Mouse (Mus musculus): ENCODE data around the gene Zp3. TPM values are rescaled to one million over a fixed set of nuclear protein-coding genes. Genes with fewer than 3 reads are reported as not detected.

Gene Zp3
- total and polyA plus RNA-seq, 2 experiments from 2014 or later, result 0.10 to 0.39 TPM

GRCm38 (mm10) chr5:135959911-135960310 lies 20.0 kb upstream of the Zp3 start:
- DNase-seq (ENCODE audit: low spot score), result no peak

GRCm38 (mm10) chr5:135960909-135961635 lies 18.8 kb upstream of the Zp3 start:
- H3K4me2 ChIP-seq (ENCODE audit: low read depth, low read length), result no peak overlapping the region
- H3K4me1 ChIP-seq (ENCODE audit: insufficient read depth, low read length), result peaks cover 6% of the 10 kb centered on the region; the same call in 1 of the 2 replicates
- DNase-seq (ENCODE audit: low spot score) (no peak), ATAC-seq (no peak)
- 96% methylated on average over 15 of the region's 15 CpGs for WGBS
- H3K4me3 ChIP-seq (ENCODE audit: low read length), result no peak overlapping the region
- no peak for TF ChIP-seq CTCF (IDR thresholded peaks at IDR 0.05; ENCODE audit: low read depth)
- no peaks in the 10 kb centered on the region for H3K9me3 ChIP-seq (ENCODE audit: low read length)
- H3K9ac ChIP-seq (replicated peaks; ENCODE audit: low read length), result no peak overlapping the region
- no peaks in the 10 kb centered on the region for H3K36me3 ChIP-seq (ENCODE audit: insufficient read depth, low read length)
- peak overlapping the region; percentile 97; the same call in 1 of the 2 replicates for H3K27ac ChIP-seq
- H3K27me3 ChIP-seq (ENCODE audit: insufficient read depth, low read length), result no peaks in the 10 kb centered on the region

More at GRCm38 (mm10) chr5:135959911-135960310, 20.0 kb upstream of the Zp3 start:
- H3K36me3 ChIP-seq (ENCODE audit: insufficient read depth, low read length), result no peaks in the 10 kb centered on the region
- 89% methylated on average over 7 of the region's 7 CpGs for WGBS
- H3K4me2 ChIP-seq (ENCODE audit: low read depth, low read length), result no peak overlapping the region
- H3K27ac ChIP-seq, result no peak overlapping the region
- ATAC-seq, result no peak
- no peak overlapping the region for H3K9ac ChIP-seq (replicated peaks; ENCODE audit: low read length)
- H3K27me3 ChIP-seq (ENCODE audit: insufficient read depth, low read length), result no peaks in the 10 kb centered on the region
- no peak for TF ChIP-seq CTCF (IDR thresholded peaks at IDR 0.05; ENCODE audit: low read depth)
- peaks cover 6% of the 10 kb centered on the region; the same call in 1 of the 2 replicates for H3K4me1 ChIP-seq (ENCODE audit: insufficient read depth, low read length)
- H3K9me3 ChIP-seq (ENCODE audit: low read length), result no peaks in the 10 kb centered on the region
- no peak overlapping the region for H3K4me3 ChIP-seq (ENCODE audit: low read length)

- no peaks in the 10 kb centered on the region for H3K9me3 ChIP-seq (ENCODE audit: low read length)
- peak overlapping the region; percentile 90 for H3K4me2 ChIP-seq (ENCODE audit: low read depth, low read length)
- H3K36me3 ChIP-seq (ENCODE audit: insufficient read depth, low read length), result no peaks in the 10 kb centered on the region
- peak overlapping the region; percentile 97 for H3K27ac ChIP-seq
- under 1% methylated on average over 11 of the region's 11 CpGs for WGBS
- peak overlapping the region; percentile 56 for H3K4me3 ChIP-seq (ENCODE audit: low read length)
- DNase-seq (ENCODE audit: low spot score), result no peak
- peak overlapping the region; percentile 90 for H3K9ac ChIP-seq (replicated peaks; ENCODE audit: low read length)
- no peak for ATAC-seq
- no peaks in the 10 kb centered on the region for H3K27me3 ChIP-seq (ENCODE audit: insufficient read depth, low read length)
- peaks cover 6% of the 10 kb centered on the region; the same call in 1 of the 2 replicates for H3K4me1 ChIP-seq (ENCODE audit: insufficient read depth, low read length)
- TF ChIP-seq CTCF (IDR thresholded peaks at IDR 0.05; ENCODE audit: low read depth), result no peak; the same call in 1 of the 2 replicates
Measured at GRCm38 (mm10) chr5:135962125-135962491, 17.8 kb upstream of the Zp3 start.

GRCm38 (mm10) chr5:135962492-135963279 lies 17.2 kb upstream of the Zp3 start:
- no peaks in the 10 kb centered on the region for H3K36me3 ChIP-seq (ENCODE audit: insufficient read depth, low read length)
- TF ChIP-seq CTCF (IDR thresholded peaks at IDR 0.05; ENCODE audit: low read depth), result peak; percentile 31; the same call in 1 of the 2 replicates
- peak; percentile 96 for ATAC-seq

GRCm38 (mm10) chr5:135963280-135963627 lies 16.6 kb upstream of the Zp3 start:
- H3K36me3 ChIP-seq (ENCODE audit: insufficient read depth, low read length), result no peaks in the 10 kb centered on the region
- TF ChIP-seq CTCF (IDR thresholded peaks at IDR 0.05; ENCODE audit: low read depth), result no peak
- H3K4me3 ChIP-seq (ENCODE audit: low read length), result peak overlapping the region; percentile 56
- WGBS, result 3% methylated on average over 6 of the region's 6 CpGs
- peak overlapping the region; percentile 97 for H3K27ac ChIP-seq
- H3K9ac ChIP-seq (replicated peaks; ENCODE audit: low read length), result peak overlapping the region; percentile 90
- no peaks in the 10 kb centered on the region for H3K9me3 ChIP-seq (ENCODE audit: low read length)
- peaks cover 6% of the 10 kb centered on the region; the same call in 1 of the 2 replicates for H3K4me1 ChIP-seq (ENCODE audit: insufficient read depth, low read length)
- ATAC-seq (no peak), DNase-seq (ENCODE audit: low spot score) (no peak)
- H3K4me2 ChIP-seq (ENCODE audit: low read depth, low read length), result peak overlapping the region; percentile 90
- H3K27me3 ChIP-seq (ENCODE audit: insufficient read depth, low read length), result no peaks in the 10 kb centered on the region

More at GRCm38 (mm10) chr5:135962492-135963279, 17.2 kb upstream of the Zp3 start:
- under 1% methylated on average over 64 of the region's 64 CpGs for WGBS
- Histone ChIP-seq H3K4me3 (ENCODE audit: low read length) (peak overlapping the region; percentile 56), H3K4me1 (ENCODE audit: insufficient read depth, low read length) (peaks cover 6% of the 10 kb centered on the region; the same call in 1 of the 2 replicates), H3K9ac (replicated peaks; ENCODE audit: low read length) (peak overlapping the region; percentile 90), H3K4me2 (ENCODE audit: low read depth, low read length) (peak overlapping the region; percentile 90), H3K27ac (peak overlapping the region; percentile 97), H3K9me3 (ENCODE audit: low read length) (no peaks in the 10 kb centered on the region), H3K27me3 (ENCODE audit: insufficient read depth, low read length) (no peaks in the 10 kb centered on the region)
- DNase-seq (ENCODE audit: low spot score), result peak; percentile 99

GRCm38 (mm10) chr5:135965501-135965930 lies 14.4 kb upstream of the Zp3 start:
- TF ChIP-seq CTCF (IDR thresholded peaks at IDR 0.05; ENCODE audit: low read depth), result peak; percentile 43
- ATAC-seq (no peak), DNase-seq (ENCODE audit: low spot score) (peak; percentile 43)
- peak overlapping the region; percentile 9 for H3K4me3 ChIP-seq (ENCODE audit: low read length)
- H3K4me2 ChIP-seq (ENCODE audit: low read depth, low read length), result peak overlapping the region; percentile 32
- 6% methylated on average over 24 of the region's 24 CpGs for WGBS
- H3K4me1 ChIP-seq (ENCODE audit: insufficient read depth, low read length), result peaks cover 6% of the 10 kb centered on the region; the same call in 1 of the 2 replicates
- H3K27me3 ChIP-seq (ENCODE audit: insufficient read depth, low read length), result no peaks in the 10 kb centered on the region
- H3K9ac ChIP-seq (replicated peaks; ENCODE audit: low read length), result no peak overlapping the region
- 0 out of 2 replicates have a peak overlapping the region, but pooled peaks have one; percentile 20 for H3K27ac ChIP-seq
- H3K9me3 ChIP-seq (ENCODE audit: low read length), result no peaks in the 10 kb centered on the region
- H3K36me3 ChIP-seq (ENCODE audit: insufficient read depth, low read length), result no peaks in the 10 kb centered on the region
